Mouse (Mus musculus) gastrocnemius, postnatal 4 days (tissue): ENCODE results near the gene Hist1h1t. TPM values are rescaled to one million over a fixed set of nuclear protein-coding genes. Genes with fewer than 3 reads are reported as not detected.
"Not testable (repeated sequence)": the region's sequence is repeated elsewhere in the genome, so short reads cannot be mapped to it uniquely, and the experiment has no call there.

Source experiments
- DNase-seq, 2 experiments: peaks; one replicate each; pipeline ENCODE4 v3.0.0; 2021 to 2022; ENCODE audit warnings: low spot score in 2 of 2, mixed read lengths in 2 of 2
- long read RNA-seq, 2 experiments: library from polyadenylated mRNA; stranded (forward); transcript quantifications; one replicate each; pipeline ENCODE4 v2.0.0; 2021
- total RNA-seq, 2 experiments: library from RNA; stranded (reverse); gene quantifications; 2 replicates each; pipeline ENCODE4 v1.2.3; 2021

Gene Hist1h1t
- total RNA-seq = 1 to 10 TPM; 1.3 to 1.6 TPM
- long read RNA-seq, experiment 1 = 0 reads
- long read RNA-seq, experiment 2 = 0 reads

DNA sequence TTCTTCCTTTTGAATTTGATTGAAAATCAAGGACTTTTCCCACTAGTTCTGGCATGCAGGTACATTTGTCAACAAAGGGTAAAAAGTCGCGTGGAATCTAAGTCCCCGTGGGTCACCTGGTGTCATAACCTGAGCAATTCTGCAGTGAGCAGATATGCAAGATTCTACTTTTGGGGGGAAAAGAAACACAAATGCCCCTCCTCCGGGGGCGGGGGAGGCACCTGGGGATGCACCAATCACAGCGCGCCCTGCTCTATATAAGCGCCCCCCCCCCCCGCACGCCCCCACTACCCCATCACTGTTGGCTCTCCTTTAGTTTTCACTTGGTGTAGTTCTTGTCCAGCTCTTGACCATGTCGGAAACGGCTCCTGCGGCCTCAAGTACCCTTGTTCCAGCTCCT lies at the start of gene Hist1h1t:
Gene Hist1h1t (plus strand): TSS at position 301 of the 400 bp plus-strand sequence.
- no peak for DNase-seq

DNA sequence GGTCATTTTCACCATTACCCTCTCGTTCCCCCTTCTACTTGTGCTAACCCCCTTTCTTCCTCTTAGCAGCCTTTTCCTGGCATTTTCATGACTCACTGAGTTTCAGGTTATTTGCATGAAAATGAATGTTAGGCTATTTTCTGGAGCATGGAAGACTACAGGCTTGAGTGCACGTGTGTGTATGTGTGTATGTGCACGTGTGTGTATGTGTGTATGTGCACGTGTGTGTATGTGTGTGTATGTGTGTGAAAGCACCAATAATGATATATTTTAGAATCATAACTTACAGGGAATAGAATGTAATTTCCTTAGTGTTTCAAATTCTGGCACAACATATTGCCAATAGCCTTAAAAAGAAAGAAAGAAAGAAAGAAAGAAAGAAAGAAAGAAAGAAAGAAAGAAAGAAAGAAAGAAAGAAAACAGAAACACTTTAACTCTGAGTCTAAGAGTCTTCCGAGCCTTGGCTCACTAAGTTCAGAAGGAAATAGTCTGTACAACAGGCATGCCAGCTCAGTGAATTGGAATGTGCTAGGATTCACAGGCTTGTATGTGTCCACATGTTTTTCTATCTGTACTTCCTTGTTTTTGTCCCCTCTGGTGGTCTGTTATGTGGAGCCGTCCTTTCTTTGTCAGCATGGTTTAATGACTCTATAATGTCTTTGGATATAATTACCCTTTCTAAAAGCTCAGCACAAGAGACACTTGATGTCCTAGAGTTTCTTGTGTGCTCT lies 35.8 kb upstream of the Hist1h1t start:
- peak in 1 of 2 experiments; percentile 2 for DNase-seq

DNA sequence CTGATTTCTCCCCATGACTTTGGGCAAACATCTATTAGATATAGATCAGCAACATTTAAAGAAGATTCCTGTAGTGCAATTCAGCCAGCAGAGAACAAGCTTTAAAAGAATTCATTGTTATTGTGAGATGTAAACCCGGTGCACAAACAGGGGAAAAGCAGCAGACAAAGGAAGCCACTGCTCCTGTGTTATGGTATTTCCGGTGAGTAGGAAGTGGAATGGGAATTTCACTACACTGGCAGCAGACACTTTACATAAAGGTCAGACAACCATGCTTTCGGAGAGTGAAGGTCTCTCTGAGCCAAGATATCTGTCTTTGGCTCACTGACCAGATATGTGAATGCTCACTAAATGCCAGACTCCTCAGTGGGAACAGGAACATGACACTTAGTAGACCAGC lies 33.1 kb upstream of the Hist1h1t start:
- peak in 1 of 2 experiments; percentile 2 for DNase-seq

GRCm38 (mm10) chr13:23681990-23682582 lies 13.5 kb upstream of the Hist1h1t start:
- DNase-seq = no peak

- DNase-seq = no peak
Observed at GRCm38 (mm10) chr13:23682623-23682946, 13.0 kb upstream of the Hist1h1t start.

DNA sequence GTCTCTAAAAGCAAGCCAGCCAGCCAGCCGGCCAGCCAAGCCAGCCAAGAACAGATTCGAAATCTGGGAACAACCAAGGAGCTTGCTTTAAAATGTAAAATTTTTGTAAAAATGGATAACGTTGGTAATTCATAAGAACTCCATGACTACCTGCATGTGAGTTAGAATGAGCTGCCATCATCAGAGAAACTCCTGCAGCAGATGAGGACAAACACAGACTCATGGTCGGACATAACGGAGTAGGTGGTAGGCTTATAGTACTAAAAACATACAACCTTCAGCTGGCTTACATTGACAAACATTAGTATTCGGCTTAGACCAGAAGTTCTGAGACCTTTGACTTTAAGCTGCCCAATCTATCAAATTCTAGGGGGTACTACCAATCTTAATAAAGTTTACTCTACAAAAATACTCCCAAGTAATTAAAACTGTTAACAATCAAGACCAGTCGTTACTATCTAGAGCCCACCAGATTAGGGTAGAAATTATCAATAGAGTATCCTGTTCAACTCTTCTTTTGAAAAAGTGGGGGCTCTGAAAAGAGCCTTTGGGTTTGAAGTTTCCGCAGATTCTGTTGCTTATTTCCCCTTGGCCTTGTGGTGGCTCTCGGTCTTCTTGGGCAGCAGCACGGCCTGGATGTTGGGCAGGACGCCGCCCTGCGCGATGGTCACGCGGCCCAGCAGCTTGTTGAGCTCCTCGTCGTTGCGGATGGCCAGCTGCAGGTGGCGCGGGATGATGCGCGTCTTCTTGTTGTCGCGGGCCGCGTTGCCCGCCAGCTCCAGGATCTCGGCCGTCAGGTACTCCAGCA lies 12.5 kb upstream of the Hist1h1t start:
- DNase-seq = not testable (repeated sequence)

DNA sequence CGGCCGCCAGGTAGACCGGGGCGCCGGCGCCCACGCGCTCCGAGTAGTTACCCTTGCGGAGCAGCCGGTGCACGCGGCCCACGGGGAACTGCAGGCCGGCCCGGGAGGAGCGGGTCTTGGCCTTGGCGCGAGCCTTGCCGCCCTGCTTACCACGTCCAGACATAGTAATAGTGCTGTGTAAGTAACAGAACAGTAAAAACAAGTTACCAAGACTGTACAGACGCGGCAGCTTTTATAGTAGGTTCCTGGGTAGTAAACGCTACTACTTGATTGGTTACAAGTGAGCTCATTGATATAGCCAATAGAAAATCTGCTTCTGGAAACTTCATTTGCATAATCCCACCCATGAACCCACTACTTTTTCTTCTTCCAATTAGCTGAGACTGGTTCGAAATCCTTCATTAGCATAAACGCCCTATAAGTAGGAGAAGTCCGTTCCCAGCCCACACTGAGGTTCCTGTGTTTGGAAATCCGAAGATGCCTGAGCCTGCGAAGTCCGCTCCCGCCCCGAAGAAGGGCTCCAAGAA lies 11.8 kb upstream of the Hist1h1t start, which contains the start of the genes Hist1h2ac and Hist1h2bc:
Gene Hist1h2ac (minus strand): TSS at position 194 of the 527 bp plus-strand sequence.
Gene Hist1h2bc (plus strand): TSS at position 445 of the 527 bp plus-strand sequence.
- DNase-seq = peak; percentile 41 to 68

- peak in 1 of 2 experiments; percentile 54 for DNase-seq
Observed at GRCm38 (mm10) chr13:23684295-23684945, 11.2 kb upstream of the Hist1h1t start.

DNA sequence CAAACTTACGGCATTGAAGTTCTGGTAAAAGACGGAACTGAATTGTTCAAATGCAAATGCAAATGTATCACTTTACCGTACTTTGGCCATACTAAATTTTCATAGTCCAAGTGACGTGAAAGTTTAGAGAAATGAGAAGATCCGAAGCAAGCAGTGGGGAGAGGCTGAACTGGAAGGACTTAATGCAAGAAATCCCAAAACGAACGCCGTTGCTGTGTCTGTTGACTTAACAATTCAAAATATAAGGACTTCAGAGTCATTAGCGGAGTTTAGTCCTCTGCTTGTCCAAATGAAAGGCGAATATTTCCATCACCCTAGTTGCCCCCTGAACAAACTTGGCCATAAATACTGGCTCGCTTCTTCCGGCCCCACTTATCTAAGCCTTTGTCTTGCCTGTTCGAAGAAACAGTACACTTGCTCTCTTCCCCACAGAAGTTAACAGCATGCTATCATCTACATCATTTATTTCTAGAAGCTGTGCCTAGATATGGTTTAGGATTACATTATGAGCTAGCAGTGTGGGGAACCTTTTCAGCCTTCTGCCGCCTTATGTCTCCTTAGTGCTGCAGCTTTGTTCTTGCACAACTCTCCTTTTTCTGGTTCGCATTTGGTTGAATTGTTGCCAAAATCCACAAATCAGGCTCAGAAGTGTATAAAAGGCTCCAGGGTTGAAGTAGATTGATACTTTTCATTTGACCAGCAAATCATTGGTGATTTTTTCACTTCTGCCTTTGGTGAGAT lies 10.3 kb upstream of the Hist1h1t start:
- DNase-seq = no peak

- no peak for DNase-seq
Observed at GRCm38 (mm10) chr13:23685966-23686365, 9.6 kb upstream of the Hist1h1t start.

GRCm38 (mm10) chr13:23687181-23687580 lies 8.4 kb upstream of the Hist1h1t start:
- no peak for DNase-seq

DNA sequence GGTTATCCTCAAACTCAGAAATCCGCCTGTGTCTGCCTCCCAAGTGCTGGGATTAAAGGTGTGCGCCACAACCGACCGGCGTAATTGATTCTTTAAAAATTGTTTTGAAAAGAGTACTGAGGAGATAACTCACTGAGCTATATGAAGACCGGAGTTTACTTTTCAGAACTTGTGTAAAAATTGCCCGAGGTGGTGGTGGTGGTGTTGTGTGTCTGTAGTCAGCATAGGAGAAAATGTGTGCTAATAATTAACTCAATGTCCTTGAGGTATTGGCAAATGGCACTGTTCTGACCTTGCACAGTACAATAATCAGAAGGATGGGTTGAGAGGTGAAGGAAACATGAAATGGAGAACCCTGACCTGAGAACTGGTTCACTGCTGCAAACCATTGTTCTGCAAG lies 7.7 kb upstream of the Hist1h1t start:
- DNase-seq = peak in 1 of 2 experiments; percentile 1

- DNase-seq = no peak
Observed at GRCm38 (mm10) chr13:23688956-23689355, 6.7 kb upstream of the Hist1h1t start.

- no peak for DNase-seq
Observed at GRCm38 (mm10) chr13:23689459-23689858, 6.2 kb upstream of the Hist1h1t start.

- peak in 1 of 2 experiments; percentile 2 for DNase-seq
Observed at GRCm38 (mm10) chr13:23693856-23694440, 1.7 kb upstream of the Hist1h1t start.

DNA sequence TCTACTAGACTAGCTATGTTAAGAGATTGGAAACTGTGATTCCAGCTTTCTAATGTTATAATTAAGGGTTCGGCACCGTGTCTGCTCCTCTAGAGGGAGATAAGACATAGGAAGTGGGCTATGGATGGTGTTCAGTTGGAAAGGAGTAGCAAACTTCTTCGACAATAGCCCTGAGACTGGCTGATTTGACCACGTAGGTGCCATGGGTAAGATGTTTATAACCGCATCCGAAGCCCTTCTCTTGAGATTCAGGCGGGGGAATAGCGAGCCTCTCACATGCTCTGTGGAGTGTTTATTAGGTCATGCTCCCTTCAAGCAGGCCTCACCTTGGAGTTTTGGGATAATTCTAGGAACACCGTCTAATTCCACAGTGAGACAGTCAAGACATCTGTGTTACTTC lies 658 bp upstream of the Hist1h1t start:
- DNase-seq = peak in 1 of 2 experiments; percentile 1

- DNase-seq = no peak
Observed at GRCm38 (mm10) chr13:23696061-23696474, 454 bp downstream of the Hist1h1t start.

DNA sequence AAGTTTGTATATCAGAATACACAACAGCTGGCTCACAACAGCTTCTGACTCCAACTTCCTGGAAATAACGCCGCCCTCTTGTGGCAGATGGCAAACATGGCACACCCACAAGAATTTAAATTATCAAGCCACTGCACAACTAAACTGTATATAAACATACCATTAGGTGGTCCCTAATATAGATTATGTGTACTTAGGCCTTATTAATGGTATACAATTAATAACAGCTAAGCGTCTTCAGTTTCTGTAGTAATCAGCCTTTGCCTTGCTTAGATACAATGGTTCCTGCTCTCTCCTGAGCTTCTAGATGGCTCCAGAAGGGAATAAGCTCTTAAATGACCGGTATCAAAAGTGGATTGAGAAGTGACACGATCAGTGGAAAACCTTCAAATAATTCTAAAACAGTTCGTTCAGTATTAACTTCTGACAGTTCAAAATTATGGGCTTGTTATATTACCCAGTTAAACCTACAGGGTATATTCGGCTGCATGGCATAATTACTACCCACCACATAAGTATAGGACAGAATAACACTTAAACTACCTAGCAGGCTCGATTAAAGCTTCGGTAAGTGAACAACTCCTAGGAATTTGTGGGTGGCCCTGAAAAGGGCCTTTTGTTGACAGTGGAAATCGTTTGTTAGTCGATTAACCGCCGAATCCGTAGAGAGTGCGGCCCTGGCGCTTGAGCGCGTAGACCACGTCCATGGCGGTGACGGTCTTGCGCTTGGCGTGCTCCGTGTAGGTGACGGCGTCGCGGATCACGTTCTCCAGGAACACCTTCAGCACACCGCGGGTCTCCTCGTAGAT lies 2.1 kb downstream of the Hist1h1t start:
- peak in 1 of 2 experiments; percentile 40 for DNase-seq

GRCm38 (mm10) chr13:23698300-23698693 lies 2.7 kb downstream of the Hist1h1t start, which contains the start of gene Hist1h4c:
Hist1h4c (minus strand) TSS chr13:23698454.
- peak; percentile 93 to 95 for DNase-seq
